Mouse (Mus musculus) embryonic facial prominence, embryonic 12.5 days (tissue): ENCODE measurements around the gene Hspa1b. TPM values are rescaled to one million over a fixed set of nuclear protein-coding genes. Genes with fewer than 3 reads are reported as not detected.
"Not testable (repeated sequence)": the region's sequence is repeated elsewhere in the genome, so short reads cannot be mapped to it uniquely, and the experiment has no call there.

Source experiments
- ATAC-seq: fragments of 200-750 bp; cut with Nextera tagmentation; 2 replicates; pipeline ENCODE4 v1.8.0; 2017; ENCODE audit not compliant: insufficient number of reproducible peaks, insufficient read depth, low FRiP score, low TSS enrichment
- H3K27ac ChIP-seq: fragments of 300-500 bp; sonication (generic); 2 replicates; pipeline ENCODE4 v1.5.1; 2016; ENCODE audit warnings: mild to moderate bottlenecking
- H3K27me3 ChIP-seq: fragments of 300-500 bp; sonication (generic); 2 replicates; pipeline ENCODE4 v1.6.1; 2016; ENCODE audit warnings: mild to moderate bottlenecking, moderate library complexity
- H3K36me3 ChIP-seq: fragments of 300-500 bp; sonication (generic); 2 replicates; pipeline ENCODE4 v1.6.1; 2016; ENCODE audit warnings: mild to moderate bottlenecking
- H3K4me1 ChIP-seq: fragments of 300-500 bp; sonication (generic); 2 replicates; pipeline ENCODE4 v1.6.1; 2016
- H3K4me2 ChIP-seq: fragments of 300-500 bp; sonication (generic); replicated peaks from 2 replicates; pipeline ENCODE4 v1.6.1; 2016; ENCODE audit warnings: mild to moderate bottlenecking, moderate library complexity
- H3K4me3 ChIP-seq: fragments of 300-500 bp; sonication (generic); 2 replicates; pipeline ENCODE4 v1.5.1; 2016; ENCODE audit warnings: mild to moderate bottlenecking
- H3K9ac ChIP-seq: fragments of 300-500 bp; sonication (generic); 2 replicates; pipeline ENCODE4 v1.6.1; 2016; ENCODE audit warnings: mild to moderate bottlenecking, moderate library complexity
- H3K9me3 ChIP-seq: fragments of 300-500 bp; sonication (generic); 2 replicates; pipeline ENCODE4 v1.6.1; 2016; ENCODE audit warnings: mild to moderate bottlenecking, moderate library complexity
- WGBS: fragments of 180-500 bp; shearing (Covaris S2); methylation state at CpG from one replicate; pipeline ENCODE4 v1.1.7; 2016; 5-methylcytosine and 5-hydroxymethylcytosine counted together
- polyA plus RNA-seq: library from polyadenylated mRNA; unstranded; fragments of >200 nt; fragmentation: Nextera tagmentation; extraction: Ambion mirVana; gene quantifications from 2 replicates; pipeline ENCODE4 v1.2.1, GENCODE M21; 2016

Gene Hspa1b
- 0.33 and 0.36 TPM in 2 replicates for polyA plus RNA-seq

- not testable (repeated sequence) for H3K9me3 ChIP-seq, H3K27me3 ChIP-seq, H3K4me1 ChIP-seq, H3K36me3 ChIP-seq
- peak within 1 kb of the TSS; percentile 57 for H3K4me2 ChIP-seq
- H3K4me3 ChIP-seq = peak within 1 kb of the TSS; percentile 51
- under 1% methylated on average over 30 of the region's 32 CpGs for WGBS
- peak; percentile 84 for ATAC-seq
- peak within 1 kb of the TSS; percentile 93 for H3K27ac ChIP-seq
- H3K9ac ChIP-seq = peak within 1 kb of the TSS; percentile 65
Measured at GRCm38 (mm10) chr17:34959130-34959778, at the start of gene Hspa1b. Gene Hspa1b (minus strand): TSS chr17:34959238.

- Histone ChIP-seq H3K27me3 (no peaks in the 10 kb centered on the region), H3K27ac (no peak overlapping the region), H3K9me3 (no peaks in the 10 kb centered on the region), H3K4me2 (no peak overlapping the region), H3K9ac (no peak overlapping the region), H3K36me3 (peaks cover 82% of the 10 kb centered on the region), H3K4me1 (peaks cover 11% of the 10 kb centered on the region), H3K4me3 (no peak overlapping the region)
- ATAC-seq = no peak
- WGBS = 93% methylated on average over 7 of the region's 7 CpGs
Measured at GRCm38 (mm10) chr17:35007387-35007991, 48.5 kb upstream of the Hspa1b start.

- H3K9me3 ChIP-seq, H3K9ac ChIP-seq, H3K4me3 ChIP-seq, H3K27ac ChIP-seq, H3K4me2 ChIP-seq, H3K27me3 ChIP-seq, ATAC-seq: not testable (repeated sequence)
- 93% methylated on average over 4 of the region's 5 CpGs for WGBS
- peaks cover 67% of the 10 kb centered on the region for H3K36me3 ChIP-seq
- peaks cover 17% of the 10 kb centered on the region for H3K4me1 ChIP-seq
Measured at GRCm38 (mm10) chr17:35005902-35006301, 46.9 kb upstream of the Hspa1b start.

GRCm38 (mm10) chr17:35005158-35005557 is 46.1 kb upstream of the Hspa1b start:
- no peaks in the 10 kb centered on the region for H3K27me3 ChIP-seq
- H3K9ac ChIP-seq = no peak overlapping the region
- no peaks in the 10 kb centered on the region for H3K9me3 ChIP-seq
- H3K36me3 ChIP-seq = peaks cover 59% of the 10 kb centered on the region
- ATAC-seq = no peak
- no peak overlapping the region for H3K27ac ChIP-seq
- peaks cover 17% of the 10 kb centered on the region for H3K4me1 ChIP-seq
- WGBS = 94% methylated on average over 10 of the region's 10 CpGs
- no peak overlapping the region for H3K4me2 ChIP-seq
- no peak overlapping the region for H3K4me3 ChIP-seq

- peaks cover 50% of the 10 kb centered on the region for H3K36me3 ChIP-seq
- ATAC-seq = no peak
- H3K27ac ChIP-seq = no peak overlapping the region
- H3K9ac ChIP-seq = no peak overlapping the region
- H3K4me1 ChIP-seq = peaks cover 23% of the 10 kb centered on the region
- no peak overlapping the region for H3K4me3 ChIP-seq
- H3K27me3 ChIP-seq = no peaks in the 10 kb centered on the region
- no peaks in the 10 kb centered on the region for H3K9me3 ChIP-seq
- H3K4me2 ChIP-seq = no peak overlapping the region
- 96% methylated on average over 17 of the region's 17 CpGs for WGBS
Measured at GRCm38 (mm10) chr17:35004075-35004717, 45.2 kb upstream of the Hspa1b start.

GRCm38 (mm10) chr17:35003022-35003838 is 44.2 kb upstream of the Hspa1b start:
- H3K9me3 ChIP-seq = no peaks in the 10 kb centered on the region
- 65% methylated on average over 9 of the region's 9 CpGs for WGBS
- ATAC-seq = no peak
- H3K4me3 ChIP-seq = peak overlapping the region; percentile 68
- H3K27ac ChIP-seq = no peak overlapping the region
- peaks cover 47% of the 10 kb centered on the region for H3K36me3 ChIP-seq
- H3K4me2 ChIP-seq = peak overlapping the region; percentile 93
- H3K27me3 ChIP-seq = no peaks in the 10 kb centered on the region
- H3K9ac ChIP-seq = peak overlapping the region; percentile 92
- peaks cover 23% of the 10 kb centered on the region for H3K4me1 ChIP-seq

- peaks cover 23% of the 10 kb centered on the region for H3K4me1 ChIP-seq
- H3K4me3 ChIP-seq = peak overlapping the region; percentile 68
- peaks cover 42% of the 10 kb centered on the region for H3K36me3 ChIP-seq
- peak overlapping the region; percentile 92 for H3K9ac ChIP-seq
- H3K27ac ChIP-seq = peak overlapping the region; percentile 99
- no peaks in the 10 kb centered on the region for H3K9me3 ChIP-seq
- WGBS = 10% methylated on average over 12 of the region's 12 CpGs
- H3K4me2 ChIP-seq = peak overlapping the region; percentile 93
- no peak for ATAC-seq
- H3K27me3 ChIP-seq = no peaks in the 10 kb centered on the region
Measured at GRCm38 (mm10) chr17:35002153-35002865, 43.3 kb upstream of the Hspa1b start.

- ATAC-seq = no peak
- Histone ChIP-seq H3K27me3 (no peaks in the 10 kb centered on the region), H3K36me3 (peaks cover 35% of the 10 kb centered on the region), H3K4me2 (peak overlapping the region; percentile 93), H3K4me1 (peaks cover 26% of the 10 kb centered on the region), H3K4me3 (peak overlapping the region; percentile 68), H3K9ac (peak overlapping the region; percentile 92), H3K9me3 (no peaks in the 10 kb centered on the region), H3K27ac (peak overlapping the region; percentile 99)
- WGBS = under 1% methylated on average over 35 of the region's 35 CpGs
Measured at GRCm38 (mm10) chr17:35001452-35002152, 42.6 kb upstream of the Hspa1b start.

GRCm38 (mm10) chr17:35000717-35001451 is 41.8 kb upstream of the Hspa1b start, which contains the start of gene Vars:
Gene Vars (plus strand): TSS chr17:35000987.
- H3K4me1 ChIP-seq = peaks cover 26% of the 10 kb centered on the region
- ATAC-seq = peak; percentile 85
- under 1% methylated on average over 79 of the region's 83 CpGs for WGBS
- H3K27ac ChIP-seq = peak within 1 kb of the TSS; percentile 99
- H3K9me3 ChIP-seq = no peaks in the 10 kb centered on the region
- peak within 1 kb of the TSS; percentile 92 for H3K9ac ChIP-seq
- peaks cover 32% of the 10 kb centered on the region for H3K36me3 ChIP-seq
- H3K4me3 ChIP-seq = peak within 1 kb of the TSS; percentile 68
- peak within 1 kb of the TSS; percentile 93 for H3K4me2 ChIP-seq
- no peaks in the 10 kb centered on the region for H3K27me3 ChIP-seq
